Mouse (Mus musculus): ENCODE measurements around the gene Spata3. TPM values are rescaled to one million over a fixed set of nuclear protein-coding genes. Genes with fewer than 3 reads are reported as not detected.

The Spata3 gene
- polyA plus RNA-seq, 1 experiment from 2014 or later, result not detected

GRCm38 (mm10) chr1:86048744-86049143 is 32.1 kb downstream of the Spata3 start:
- Histone ChIP-seq H3K4me2 (ENCODE audit: low read depth, low read length) (no peak overlapping the region), H3K27ac (replicated peaks; ENCODE audit: low read depth, low read length) (no peak overlapping the region), H3K4me1 (ENCODE audit: control insufficient read depth, insufficient read depth, low read length) (peaks cover 3% of the 10 kb centered on the region), H3K9ac (replicated peaks; ENCODE audit: low read length) (no peak overlapping the region), H3K36me3 (replicated peaks; ENCODE audit: control insufficient read depth, insufficient read depth, low read depth, low read length) (no peaks in the 10 kb centered on the region), H3K27me3 (ENCODE audit: control insufficient read depth, insufficient read depth, low read length) (peaks cover 35% of the 10 kb centered on the region), H3K9me3 (replicated peaks; ENCODE audit: control insufficient read depth, low read length) (no peaks in the 10 kb centered on the region), H3K4me3 (ENCODE audit: low read depth, low read length) (no peak overlapping the region)
- WGBS, result 80% methylated on average over 3 of the region's 3 CpGs
- no peak for DNase-seq (ENCODE audit: low spot score)
- ATAC-seq (replicated peaks; ENCODE audit: insufficient number of reproducible peaks, low FRiP score, low TSS enrichment, low read depth), result no peak

GRCm38 (mm10) chr1:86053198-86053921 is 36.7 kb downstream of the Spata3 start:
- Histone ChIP-seq H3K9me3 (replicated peaks; ENCODE audit: control insufficient read depth, low read length) (no peaks in the 10 kb centered on the region), H3K4me2 (ENCODE audit: low read depth, low read length) (no peak overlapping the region), H3K27ac (replicated peaks; ENCODE audit: low read depth, low read length) (no peak overlapping the region), H3K4me1 (ENCODE audit: control insufficient read depth, insufficient read depth, low read length) (no peaks in the 10 kb centered on the region), H3K4me3 (ENCODE audit: low read depth, low read length) (no peak overlapping the region), H3K9ac (replicated peaks; ENCODE audit: low read length) (no peak overlapping the region), H3K27me3 (ENCODE audit: control insufficient read depth, insufficient read depth, low read length) (peaks cover 5% of the 10 kb centered on the region; the same call in 1 of the 2 replicates), H3K36me3 (replicated peaks; ENCODE audit: control insufficient read depth, insufficient read depth, low read depth, low read length) (no peaks in the 10 kb centered on the region)
- DNase-seq (ENCODE audit: low spot score), result no peak
- ATAC-seq (replicated peaks; ENCODE audit: insufficient number of reproducible peaks, low FRiP score, low TSS enrichment, low read depth), result no peak
- WGBS, result 86% methylated on average over 12 of the region's 12 CpGs

- no peak overlapping the region for H3K4me3 ChIP-seq (ENCODE audit: low read depth, low read length)
- H3K27me3 ChIP-seq (ENCODE audit: control insufficient read depth, insufficient read depth, low read length), result no peaks in the 10 kb centered on the region
- H3K4me2 ChIP-seq (ENCODE audit: low read depth, low read length), result no peak overlapping the region
- DNase-seq (ENCODE audit: low spot score), result no peak
- H3K27ac ChIP-seq (replicated peaks; ENCODE audit: low read depth, low read length), result no peak overlapping the region
- no peaks in the 10 kb centered on the region for H3K36me3 ChIP-seq (replicated peaks; ENCODE audit: control insufficient read depth, insufficient read depth, low read depth, low read length)
- H3K4me1 ChIP-seq (ENCODE audit: control insufficient read depth, insufficient read depth, low read length), result no peaks in the 10 kb centered on the region
- no peaks in the 10 kb centered on the region for H3K9me3 ChIP-seq (replicated peaks; ENCODE audit: control insufficient read depth, low read length)
- WGBS, result 47% methylated on average over 3 of the region's 3 CpGs
- no peak overlapping the region for H3K9ac ChIP-seq (replicated peaks; ENCODE audit: low read length)
- ATAC-seq (replicated peaks; ENCODE audit: insufficient number of reproducible peaks, low FRiP score, low TSS enrichment, low read depth), result no peak
Observed at GRCm38 (mm10) chr1:86054943-86055342, 38.3 kb downstream of the Spata3 start.

GRCm38 (mm10) chr1:86056284-86056683 is 39.7 kb downstream of the Spata3 start:
- Histone ChIP-seq H3K9me3 (replicated peaks; ENCODE audit: control insufficient read depth, low read length) (no peaks in the 10 kb centered on the region), H3K27me3 (ENCODE audit: control insufficient read depth, insufficient read depth, low read length) (no peaks in the 10 kb centered on the region), H3K4me1 (ENCODE audit: control insufficient read depth, insufficient read depth, low read length) (no peaks in the 10 kb centered on the region), H3K36me3 (replicated peaks; ENCODE audit: control insufficient read depth, insufficient read depth, low read depth, low read length) (no peaks in the 10 kb centered on the region), H3K9ac (replicated peaks; ENCODE audit: low read length) (no peak overlapping the region), H3K4me3 (ENCODE audit: low read depth, low read length) (no peak overlapping the region), H3K27ac (replicated peaks; ENCODE audit: low read depth, low read length) (no peak overlapping the region), H3K4me2 (ENCODE audit: low read depth, low read length) (no peak overlapping the region)
- DNase-seq (ENCODE audit: low spot score) (no peak), ATAC-seq (replicated peaks; ENCODE audit: insufficient number of reproducible peaks, low FRiP score, low TSS enrichment, low read depth) (no peak)
- WGBS, result 86% methylated on average over 4 of the region's 4 CpGs

- H3K4me1 ChIP-seq (ENCODE audit: control insufficient read depth, insufficient read depth, low read length), result no peaks in the 10 kb centered on the region
- peak overlapping the region; percentile 20; the same call in 1 of the 2 replicates for H3K4me3 ChIP-seq (ENCODE audit: low read depth, low read length)
- H3K36me3 ChIP-seq (replicated peaks; ENCODE audit: control insufficient read depth, insufficient read depth, low read depth, low read length), result no peaks in the 10 kb centered on the region
- H3K9ac ChIP-seq (replicated peaks; ENCODE audit: low read length), result peak overlapping the region; percentile 22
- peak; percentile 88 for ATAC-seq (replicated peaks; ENCODE audit: insufficient number of reproducible peaks, low FRiP score, low TSS enrichment, low read depth)
- WGBS, result 11% methylated on average over 21 of the region's 21 CpGs
- H3K27ac ChIP-seq (replicated peaks; ENCODE audit: low read depth, low read length), result no peak overlapping the region
- H3K9me3 ChIP-seq (replicated peaks; ENCODE audit: control insufficient read depth, low read length), result no peaks in the 10 kb centered on the region
- peak; percentile 97 for DNase-seq (ENCODE audit: low spot score)
- peak overlapping the region; percentile 40 for H3K4me2 ChIP-seq (ENCODE audit: low read depth, low read length)
- H3K27me3 ChIP-seq (ENCODE audit: control insufficient read depth, insufficient read depth, low read length), result no peaks in the 10 kb centered on the region
Observed at GRCm38 (mm10) chr1:86058856-86059769, 42.5 kb downstream of the Spata3 start.

GRCm38 (mm10) chr1:86062523-86062922 is 45.9 kb downstream of the Spata3 start:
- ATAC-seq (replicated peaks; ENCODE audit: insufficient number of reproducible peaks, low FRiP score, low TSS enrichment, low read depth), result no peak
- DNase-seq (ENCODE audit: low spot score), result no peak
- WGBS, result 85% methylated on average over 6 of the region's 6 CpGs
- Histone ChIP-seq H3K4me1 (ENCODE audit: control insufficient read depth, insufficient read depth, low read length) (no peaks in the 10 kb centered on the region), H3K27me3 (ENCODE audit: control insufficient read depth, insufficient read depth, low read length) (no peaks in the 10 kb centered on the region), H3K36me3 (replicated peaks; ENCODE audit: control insufficient read depth, insufficient read depth, low read depth, low read length) (no peaks in the 10 kb centered on the region), H3K4me2 (ENCODE audit: low read depth, low read length) (no peak overlapping the region), H3K27ac (replicated peaks; ENCODE audit: low read depth, low read length) (no peak overlapping the region), H3K9ac (replicated peaks; ENCODE audit: low read length) (no peak overlapping the region), H3K9me3 (replicated peaks; ENCODE audit: control insufficient read depth, low read length) (no peaks in the 10 kb centered on the region), H3K4me3 (ENCODE audit: low read depth, low read length) (no peak overlapping the region)

- Histone ChIP-seq H3K4me2 (ENCODE audit: low read depth, low read length) (peak within 1 kb of the TSS; percentile 66), H3K4me3 (ENCODE audit: low read depth, low read length) (peak within 1 kb of the TSS; percentile 93), H3K36me3 (replicated peaks; ENCODE audit: control insufficient read depth, insufficient read depth, low read depth, low read length) (no peaks in the 10 kb centered on the region), H3K27ac (replicated peaks; ENCODE audit: low read depth, low read length) (peak within 1 kb of the TSS; percentile 44), H3K4me1 (ENCODE audit: control insufficient read depth, insufficient read depth, low read length) (no peaks in the 10 kb centered on the region), H3K27me3 (ENCODE audit: control insufficient read depth, insufficient read depth, low read length) (no peaks in the 10 kb centered on the region), H3K9ac (replicated peaks; ENCODE audit: low read length) (peak within 1 kb of the TSS; percentile 95), H3K9me3 (replicated peaks; ENCODE audit: control insufficient read depth, low read length) (no peaks in the 10 kb centered on the region)
- ATAC-seq (replicated peaks; ENCODE audit: insufficient number of reproducible peaks, low FRiP score, low TSS enrichment, low read depth) (peak; percentile 95), DNase-seq (ENCODE audit: low spot score) (peak; percentile 96)
- WGBS, result under 1% methylated on average over 44 of the region's 47 CpGs
Observed at GRCm38 (mm10) chr1:86064271-86064991, 47.8 kb downstream of the Spata3 start, which contains the start of gene Psmd1. TSS of gene Psmd1 (plus strand) at chr1:86064387.
